Mouse (Mus musculus) heart, adult 8-10 months (tissue): ENCODE measurements at regions not wholly inside any gene's neighbourhood (a gene's known extent, or its start where the extent isn't known, plus 50 kb on each side); places are given as distances from the start of the nearest gene placed in this dataset.
"Not testable (repeated sequence)": the region's sequence is repeated elsewhere in the genome, so short reads cannot be mapped to it uniquely, and the experiment has no call there.

Source experiments
- DNase-seq: peaks from one replicate; pipeline ENCODE4 v3.0.0; 2022; ENCODE audit warnings: low spot score

DNA sequence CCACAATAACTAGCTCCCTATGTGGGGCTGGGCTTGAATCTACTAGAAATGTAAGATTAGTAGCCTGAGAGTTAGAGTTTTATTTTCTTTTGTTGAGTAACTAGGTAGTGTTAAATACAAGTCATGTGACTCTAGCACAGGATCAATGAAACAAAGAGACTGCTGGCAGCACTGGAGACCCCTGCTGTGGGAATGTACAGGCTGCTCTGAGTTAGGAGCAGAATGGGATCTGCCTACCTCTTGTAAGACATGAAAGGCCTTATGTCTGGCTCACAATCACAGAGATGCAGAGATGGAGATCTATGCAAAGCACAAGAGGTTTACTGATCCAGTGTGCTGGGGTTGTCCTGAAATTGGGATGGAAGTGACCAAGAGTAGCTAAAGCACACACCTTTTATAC, 193.9 kb upstream of the Kcnmb2 start:
- not testable (repeated sequence) for DNase-seq

DNA sequence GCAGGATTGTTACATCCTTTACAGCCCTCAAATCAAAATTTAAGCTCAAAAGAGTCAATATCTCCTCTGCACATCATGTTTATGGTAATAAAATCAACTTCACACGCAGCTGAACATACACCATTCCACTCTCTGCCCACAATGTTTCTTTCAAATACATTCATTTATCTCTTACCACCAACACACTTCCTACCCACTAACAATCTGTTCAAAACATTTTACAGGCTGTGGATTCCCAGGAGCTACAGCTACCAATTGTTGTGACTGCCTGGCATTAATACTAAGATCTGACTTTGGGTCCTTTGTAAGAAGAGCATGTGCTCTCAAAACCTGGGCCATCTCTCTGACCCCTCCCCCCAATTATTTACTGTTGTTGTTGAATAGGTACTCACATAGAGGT, 161.0 kb upstream of the Kcnmb2 start:
- no peak for DNase-seq

DNA sequence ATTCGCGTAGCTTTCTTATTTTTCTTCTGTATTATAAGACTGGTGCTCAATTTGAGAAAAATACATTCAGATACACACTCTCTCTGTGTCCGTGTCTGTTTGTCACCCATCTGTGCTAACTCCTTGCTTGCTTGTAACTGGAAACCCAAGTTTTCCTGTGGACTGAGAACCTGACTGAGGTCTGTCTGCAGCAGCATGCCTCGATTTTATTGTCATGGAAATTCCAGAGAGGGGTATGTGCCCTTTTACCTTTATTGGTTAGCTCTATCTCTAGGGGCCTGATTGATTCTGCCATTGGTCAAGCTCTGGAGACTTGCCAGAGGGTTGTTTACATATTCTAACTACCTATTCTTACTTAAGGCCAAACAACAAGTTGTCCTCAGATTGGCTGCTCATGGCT, 146.4 kb upstream of the Kcnmb2 start:
- DNase-seq = no peak

DNA sequence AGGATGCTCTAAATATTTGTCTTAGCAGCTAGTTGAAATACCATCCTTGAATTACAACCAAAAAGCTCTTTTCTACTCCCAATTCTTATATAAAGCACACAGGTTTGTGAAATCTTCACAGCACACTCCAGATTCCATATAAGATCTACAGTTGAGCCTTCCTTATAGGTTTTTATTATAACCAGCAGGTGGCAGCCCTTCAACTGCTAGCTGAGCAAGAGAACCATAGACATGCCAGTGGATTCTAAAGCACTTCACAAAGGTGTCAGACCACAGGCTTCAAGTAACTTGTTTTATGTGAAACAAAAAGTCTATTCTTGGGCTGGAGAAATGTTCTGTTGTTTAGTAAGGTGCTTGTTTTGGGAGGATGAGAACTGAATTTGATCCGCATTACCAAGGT, 133.1 kb upstream of the Kcnmb2 start:
- no peak for DNase-seq

DNA sequence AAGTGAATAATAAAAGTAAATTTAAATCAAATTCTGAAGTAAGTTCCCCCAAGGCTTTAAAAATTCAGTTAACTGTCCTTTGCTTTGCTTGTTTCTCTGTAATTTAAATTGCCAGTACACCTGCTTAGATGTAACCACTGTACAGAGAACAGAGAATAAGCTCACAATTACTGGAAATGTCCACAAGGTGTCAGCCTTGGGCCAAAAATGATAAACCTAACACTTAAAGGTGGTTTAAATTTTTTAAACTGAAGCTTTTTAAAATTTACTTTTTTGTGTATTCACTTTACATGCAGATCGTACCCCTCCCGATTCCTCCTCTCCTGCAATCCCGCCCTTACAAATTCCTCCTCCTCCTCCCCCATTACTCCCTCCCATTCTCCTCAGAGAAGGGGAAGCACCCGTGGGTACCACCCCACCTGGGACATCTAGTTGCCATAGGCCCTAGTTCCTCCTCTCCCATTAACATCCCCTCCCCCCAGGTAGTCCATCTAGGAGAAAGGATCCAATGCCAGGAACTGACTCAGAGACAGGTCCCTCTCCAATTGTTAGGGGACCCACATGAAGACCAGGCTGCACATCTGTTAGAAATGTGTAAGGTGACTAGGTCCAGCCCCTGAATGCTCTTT, 111.9 kb upstream of the Kcnmb2 start:
- DNase-seq = peak; percentile 7

- no peak for DNase-seq
Measured at GRCm38 (mm10) chr3:31793466-31794040, 108.8 kb upstream of the Kcnmb2 start.

GRCm38 (mm10) chr3:31796621-31797020, 105.7 kb upstream of the Kcnmb2 start:
- DNase-seq = no peak

DNA sequence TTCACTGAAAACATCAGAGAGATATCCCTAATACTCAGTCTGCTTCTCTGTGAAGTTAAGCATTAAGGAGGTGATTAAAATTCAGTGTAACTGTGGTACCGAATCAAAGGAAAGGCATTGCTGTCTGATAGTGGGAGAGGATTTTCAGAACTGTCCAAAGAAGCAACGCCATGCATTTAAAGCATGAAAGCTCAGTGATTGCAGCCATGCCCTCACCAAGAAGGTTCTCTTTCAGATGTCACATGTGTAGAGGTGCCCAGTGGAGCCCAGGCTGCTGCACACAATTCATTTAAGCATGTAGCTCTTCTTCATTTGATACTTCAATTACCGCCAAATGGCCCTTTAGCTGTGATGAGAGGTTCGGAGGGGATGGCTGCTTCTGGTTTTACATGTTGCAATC, 103.1 kb upstream of the Kcnmb2 start:
- DNase-seq = no peak

GRCm38 (mm10) chr3:31804038-31804437, 98.3 kb upstream of the Kcnmb2 start:
- no peak for DNase-seq

- no peak for DNase-seq
Measured at GRCm38 (mm10) chr3:31807741-31808140, 94.6 kb upstream of the Kcnmb2 start.

DNA sequence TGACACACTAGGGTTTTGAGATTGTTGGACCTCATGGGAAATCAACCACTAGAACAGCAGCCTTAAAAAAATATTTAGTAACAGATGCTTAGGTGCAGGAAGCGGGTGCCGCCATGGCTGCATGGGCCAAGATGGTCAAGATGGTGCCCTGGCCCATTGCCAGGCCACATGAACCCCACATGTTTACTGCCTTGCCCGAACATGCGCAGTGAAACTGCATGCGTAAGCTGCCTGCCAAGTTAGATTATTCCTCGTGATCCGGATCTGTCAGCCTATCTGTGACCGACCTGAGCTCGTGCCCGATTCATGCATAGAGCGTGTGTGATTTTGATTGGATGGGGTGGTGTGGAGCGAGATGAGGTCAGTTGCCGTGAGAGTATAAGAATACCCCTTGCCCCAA, 93.2 kb upstream of the Kcnmb2 start:
- DNase-seq = not testable (repeated sequence)

- no peak for DNase-seq
Measured at GRCm38 (mm10) chr3:31811232-31811631, 91.1 kb upstream of the Kcnmb2 start.

DNA sequence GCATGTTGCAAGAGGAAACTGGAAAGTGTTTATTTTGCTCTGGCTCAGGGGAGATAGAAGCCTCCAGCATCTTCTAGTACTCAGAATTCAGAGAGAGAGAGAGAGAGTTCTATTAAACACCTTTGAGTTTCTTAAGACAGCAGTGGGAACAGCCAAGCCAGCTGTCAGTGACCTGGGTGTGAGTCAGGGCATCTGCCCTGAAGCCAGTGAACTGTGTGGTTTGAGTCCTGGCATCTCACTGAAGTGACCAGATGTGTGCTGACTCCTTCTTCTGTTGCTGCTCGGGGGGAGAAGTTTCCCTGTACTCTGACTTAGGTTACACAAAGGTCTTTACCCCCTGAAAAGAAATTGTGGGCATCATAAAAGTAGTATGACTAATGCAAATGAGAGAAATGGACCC, 70.4 kb upstream of the Kcnmb2 start:
- DNase-seq = no peak

DNA sequence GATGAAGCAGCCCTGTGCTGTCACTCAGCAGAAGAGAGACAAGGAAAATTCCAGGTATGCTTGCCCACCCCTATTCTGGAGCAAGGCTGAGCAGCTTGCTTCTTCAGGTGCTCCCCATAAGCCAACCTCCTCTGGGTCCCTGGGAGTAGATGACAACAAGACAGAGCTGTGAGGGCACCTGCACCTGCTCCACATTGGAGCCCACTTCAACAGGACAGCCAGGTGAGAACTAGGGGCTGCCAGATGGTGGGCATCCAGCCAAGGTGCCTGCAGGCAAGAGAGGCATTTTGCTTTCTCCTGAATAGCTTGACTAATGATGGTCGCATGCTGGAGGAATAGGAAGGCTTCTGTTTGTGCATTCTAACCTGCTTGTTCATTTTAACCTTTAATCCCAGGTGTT, 61.1 kb upstream of the Kcnmb2 start:
- DNase-seq = no peak

DNA sequence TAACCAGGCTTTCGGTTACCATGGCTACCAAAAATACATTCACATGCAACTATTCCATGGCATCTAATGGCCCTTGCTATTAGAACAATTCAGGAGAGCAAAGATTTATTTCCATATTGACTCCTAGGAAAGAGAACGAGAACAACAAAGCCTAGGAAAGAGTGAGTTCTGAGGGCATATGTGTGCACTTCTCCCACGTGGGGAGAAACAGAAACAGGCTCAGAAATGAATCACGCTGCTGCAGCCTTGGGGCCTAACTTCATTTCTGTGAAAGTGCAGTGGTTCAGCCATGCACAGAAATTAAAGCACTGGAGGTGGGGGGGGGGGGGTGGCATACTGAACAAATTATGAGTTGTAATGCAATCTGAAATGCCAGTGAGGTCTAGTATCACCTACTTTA, 55.2 kb upstream of the Kcnmb2 start:
- DNase-seq = no peak
